Mouse (Mus musculus) mouse embryonic stem cell (cell line): ENCODE measurements around the gene Kdm8.

ENCODE experiments used
- in situ Hi-C, 2 experiments: fragments of 300-500 bp; cut with MboI; formaldehyde crosslinking; loops; 1 replicate in 1 of 2; 3 replicates in 1 of 2; pipeline ENCODE4 v1.14.3; 2019 to 2020; ENCODE audit warnings: low sequenced_read_pairs in 2 of 2, low pct_unique_long_range_greater_than_20kb in 1 of 2, mixed read lengths in 1 of 2; ENCODE audit not compliant: unreplicated experiment in 1 of 2

The Kdm8 gene

DNA sequence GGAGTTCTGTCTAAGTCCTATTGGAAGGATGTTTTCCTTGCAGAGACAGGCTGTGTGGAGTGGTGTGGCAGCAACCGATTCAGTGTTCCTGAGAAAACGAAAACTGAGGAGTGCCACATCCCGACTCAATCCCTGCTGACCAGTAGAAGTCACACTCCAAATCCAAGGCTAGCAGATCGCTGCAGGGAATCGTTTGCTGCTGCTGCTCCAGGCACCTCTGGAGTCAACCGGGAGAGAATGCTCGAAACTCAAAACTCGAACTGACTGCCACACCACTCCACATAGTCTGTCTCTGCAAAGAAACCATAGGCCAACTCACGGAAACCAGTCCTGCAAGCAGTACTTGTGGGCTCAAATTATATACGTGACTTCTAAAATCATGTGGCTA is 406 bp upstream of the Kdm8 start:
- in situ Hi-C loops: no loop called here

DNA sequence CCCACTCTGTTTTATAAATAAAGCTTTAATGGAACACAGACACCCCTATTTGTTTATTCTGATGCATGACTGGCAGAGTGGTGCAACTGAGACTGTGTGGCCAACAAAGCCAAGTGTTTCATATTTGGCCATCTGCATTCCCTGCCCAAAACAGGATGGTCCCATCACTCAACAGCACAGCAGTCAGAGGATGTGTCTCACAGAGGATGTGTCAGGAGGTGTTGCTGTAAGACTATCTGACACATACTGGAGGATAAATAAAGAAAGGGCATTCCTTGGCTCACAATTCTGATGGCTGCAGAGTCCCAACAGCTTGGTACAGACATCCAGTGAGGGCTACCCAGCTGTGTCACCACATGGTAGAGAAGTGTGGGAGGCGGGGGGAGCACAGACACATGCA is 6.2 kb downstream of the Kdm8 start:
- in situ Hi-C loops: no loop called here

GRCm38 (mm10) chr7:125451078-125451477 is 6.6 kb downstream of the Kdm8 start:
- in situ Hi-C loops: no loop called here

DNA sequence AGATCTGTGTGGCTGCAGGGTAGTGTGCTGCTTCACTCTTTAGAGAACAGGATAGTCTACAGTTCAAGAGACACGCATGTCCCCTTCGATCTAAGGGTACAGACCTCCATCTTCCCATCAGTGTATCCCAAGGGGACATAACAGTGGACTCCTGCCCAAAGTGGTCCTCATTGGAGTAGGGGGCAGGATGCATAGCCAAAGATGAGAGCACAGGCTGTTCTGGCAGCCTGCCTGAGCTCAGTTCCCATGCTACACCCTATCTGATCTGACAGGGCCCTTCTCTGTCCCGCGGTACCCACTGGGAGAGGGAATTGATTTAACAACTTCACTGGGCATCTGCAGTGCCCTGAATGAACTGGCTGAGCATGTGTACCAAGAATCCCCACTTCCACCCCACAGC is 9.2 kb downstream of the Kdm8 start:
- in situ Hi-C loops: no loop called here

- in situ Hi-C loops: no loop called here
Observed at GRCm38 (mm10) chr7:125462200-125462599, 17.7 kb downstream of the Kdm8 start.

DNA sequence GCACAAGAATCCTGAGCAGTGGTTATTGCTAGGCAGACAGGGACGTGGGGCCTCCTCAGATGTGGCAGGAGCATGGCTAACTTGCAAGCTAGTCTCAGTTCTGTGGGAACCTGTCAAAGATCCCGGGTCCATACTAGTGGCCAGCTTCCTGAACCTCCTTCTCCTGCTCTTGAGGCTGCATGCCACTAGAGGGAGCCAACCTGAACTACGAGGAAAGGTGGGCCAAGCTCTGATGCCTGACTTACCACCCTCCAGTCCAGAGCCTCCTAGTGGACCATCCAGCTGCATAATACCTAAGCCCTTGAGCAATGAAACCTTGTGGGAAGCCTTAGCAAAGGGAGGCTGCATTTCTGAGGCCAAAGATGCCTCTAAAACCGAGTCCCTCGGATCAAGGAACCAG is 25.5 kb downstream of the Kdm8 start:
- in situ Hi-C loops: no loop called here

DNA sequence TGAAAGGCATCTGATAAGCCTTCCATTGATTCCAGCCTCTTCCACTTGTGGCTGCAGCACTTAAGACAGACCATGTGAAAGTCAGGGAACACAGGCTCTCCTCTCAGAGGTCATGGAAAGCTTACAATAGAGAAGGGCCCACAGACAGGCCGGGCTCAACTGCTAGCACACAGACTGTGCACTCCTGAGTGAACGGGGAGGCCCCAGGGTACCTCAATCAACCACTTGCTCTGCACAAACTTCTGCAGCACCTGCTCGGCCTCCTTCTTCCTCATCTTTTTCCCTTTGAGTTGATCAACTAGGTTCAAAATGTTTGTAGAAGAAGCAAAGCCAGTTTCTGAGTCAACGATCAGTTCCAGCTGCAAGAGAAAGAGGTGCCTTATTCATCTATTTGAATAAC is 26.4 kb downstream of the Kdm8 start:
- in situ Hi-C loops: no loop called here

DNA sequence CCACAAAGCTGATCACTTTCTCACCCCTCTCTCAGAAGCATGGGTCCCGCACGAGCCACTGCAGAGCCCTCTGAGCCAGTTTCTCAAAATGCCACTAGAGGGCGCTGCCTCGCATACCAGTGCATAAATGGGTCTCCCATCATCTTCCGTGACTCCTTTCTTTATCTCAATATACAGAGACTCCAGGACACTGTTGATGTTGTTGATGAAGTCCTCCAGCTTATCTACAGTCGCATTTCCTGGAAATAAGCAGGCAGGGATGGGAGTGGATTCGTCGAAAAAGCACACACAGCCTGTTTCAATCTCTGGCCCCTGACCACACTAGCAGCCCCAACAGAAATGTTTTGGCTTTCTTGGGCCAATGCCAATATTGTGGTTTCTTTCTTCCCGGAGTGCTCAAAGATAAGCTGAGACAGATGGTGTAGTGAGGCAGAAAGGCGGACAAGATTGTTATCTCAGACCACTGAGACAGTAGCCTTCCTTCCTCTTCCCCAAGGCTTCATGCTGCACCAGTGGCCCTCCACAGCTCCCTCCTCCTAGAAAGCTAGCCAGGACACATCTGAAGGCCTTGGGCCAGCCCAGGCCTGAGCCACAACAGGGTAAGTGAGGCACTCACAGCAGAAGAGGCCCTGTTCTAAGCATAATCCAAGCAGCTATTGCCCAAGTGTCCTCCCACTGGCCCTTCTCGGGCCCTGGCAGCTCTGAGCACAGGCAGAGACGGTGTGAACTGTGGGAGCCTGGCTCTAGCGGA is 27.7 kb downstream of the Kdm8 start:
- in situ Hi-C loops: no loop called here

GRCm38 (mm10) chr7:125474535-125474934 is 30.1 kb downstream of the Kdm8 start:
- in situ Hi-C loops: no loop called here

DNA sequence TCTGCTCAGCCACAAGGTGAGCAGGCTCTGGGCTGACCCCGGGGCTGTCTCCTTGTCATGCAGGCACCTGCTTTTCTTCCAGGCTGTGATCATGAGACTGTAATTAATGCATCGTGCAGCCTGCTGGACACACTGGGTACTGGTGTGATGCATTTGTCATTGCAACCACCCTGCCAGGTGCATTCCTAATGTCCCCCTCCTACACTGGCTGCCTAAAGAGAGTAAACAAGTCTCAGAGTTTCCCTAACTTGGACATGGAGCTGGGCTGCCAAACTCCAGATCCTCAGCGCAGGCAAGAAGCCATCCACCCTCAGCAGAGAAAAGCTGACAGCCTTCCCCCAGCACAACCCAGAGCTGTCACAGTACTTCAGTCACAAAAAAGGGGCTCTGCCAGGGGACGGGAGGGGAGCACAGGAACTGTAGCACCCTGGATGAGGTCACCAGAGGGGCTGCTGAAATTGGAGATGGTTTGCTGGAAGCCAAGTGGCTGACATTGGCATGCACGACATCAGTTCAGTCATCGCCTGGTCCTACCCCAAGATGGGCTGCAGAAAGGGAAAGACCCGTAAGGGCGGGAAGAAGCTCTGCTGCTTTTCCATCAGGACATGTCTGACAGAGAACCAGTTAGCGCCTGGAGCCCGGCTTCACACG is 31.2 kb downstream of the Kdm8 start:
- in situ Hi-C loops: no loop called here

- in situ Hi-C loops: no loop called here
Observed at GRCm38 (mm10) chr7:125478391-125478984, 34.0 kb downstream of the Kdm8 start.

DNA sequence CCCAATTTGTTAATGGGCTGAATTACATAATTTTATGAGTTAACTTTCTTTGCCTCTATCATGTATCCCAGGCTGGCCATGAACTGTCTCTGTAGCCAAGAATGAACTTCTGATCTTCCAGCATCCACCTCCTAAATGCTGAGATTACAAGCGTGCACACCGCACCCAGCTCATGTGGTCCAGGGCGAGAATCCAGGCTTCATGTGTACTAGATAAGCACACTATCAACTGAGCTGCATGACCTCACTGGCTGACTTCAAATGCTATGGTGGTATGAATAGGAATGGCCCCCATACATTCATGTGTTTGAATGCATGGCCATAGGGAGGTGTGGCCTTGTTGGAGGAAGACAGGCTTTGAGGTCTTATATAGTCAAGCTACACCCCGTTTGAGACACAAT is 36.0 kb downstream of the Kdm8 start:
- in situ Hi-C loops: no loop called here

DNA sequence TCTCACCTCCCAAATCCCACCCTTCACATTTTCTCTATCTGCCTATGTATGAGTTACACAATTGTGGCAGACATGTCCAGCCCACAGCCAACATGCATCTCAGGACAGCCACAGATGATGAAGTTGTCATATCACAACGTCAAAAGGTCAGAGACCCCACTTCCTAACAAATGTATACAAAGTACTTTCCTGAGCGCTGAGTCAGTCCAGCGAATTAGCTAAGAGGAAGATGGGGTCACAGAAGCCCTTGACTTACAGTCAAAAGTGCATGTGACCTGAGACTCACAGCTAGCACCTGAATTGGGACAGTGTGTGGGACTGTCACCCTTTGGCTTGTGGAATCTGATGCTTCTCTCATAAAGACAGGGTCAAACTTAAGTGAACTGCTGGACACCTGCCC is 37.9 kb downstream of the Kdm8 start:
- in situ Hi-C loops: no loop called here

DNA sequence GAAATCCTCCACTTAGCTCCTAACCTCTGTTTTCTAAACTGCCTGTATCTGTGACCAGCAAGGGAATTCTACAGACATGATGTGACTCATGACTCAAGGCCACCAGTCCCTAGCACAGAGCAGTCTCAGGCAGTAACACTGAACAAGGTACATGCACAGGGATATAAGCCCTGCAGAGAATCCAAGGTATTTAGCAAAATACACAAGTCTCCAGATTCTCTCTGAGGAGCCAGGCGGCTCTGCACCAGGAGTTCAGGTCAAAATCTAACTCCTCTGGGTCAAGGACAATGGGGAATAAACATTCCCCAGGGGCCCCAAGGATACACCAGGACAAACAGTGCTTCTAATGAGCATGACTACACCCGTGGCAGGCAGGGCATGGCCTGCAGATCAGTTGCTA is 38.4 kb downstream of the Kdm8 start:
- in situ Hi-C loops: no loop called here

GRCm38 (mm10) chr7:125484791-125485190 is 40.3 kb downstream of the Kdm8 start:
- in situ Hi-C loops: no loop called here

GRCm38 (mm10) chr7:125486121-125486630 is 41.7 kb downstream of the Kdm8 start:
- in situ Hi-C loops: no loop called here

GRCm38 (mm10) chr7:125487126-125487525 is 42.6 kb downstream of the Kdm8 start:
- in situ Hi-C loops: no loop called here

DNA sequence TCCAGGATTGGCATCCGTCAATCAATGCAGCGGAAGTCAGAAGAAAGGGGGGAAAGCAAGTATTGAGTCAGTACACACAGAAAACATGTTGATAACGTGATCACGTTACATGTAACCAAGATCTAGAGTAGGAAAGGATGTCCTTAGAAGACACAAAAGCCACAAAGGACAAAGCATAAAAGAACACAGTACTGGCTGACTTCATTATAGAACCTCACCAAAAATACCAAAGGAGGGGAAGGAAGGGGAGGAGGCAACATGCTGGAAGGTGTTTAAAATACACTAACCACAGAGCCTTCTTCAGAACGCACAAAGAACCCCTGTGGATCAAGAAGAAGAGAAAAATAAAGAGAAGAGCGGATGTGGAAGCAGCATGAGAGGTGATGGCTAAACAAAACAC is 44.2 kb downstream of the Kdm8 start:
- in situ Hi-C loops: no loop called here

- in situ Hi-C loops: no loop called here
Observed at GRCm38 (mm10) chr7:125489636-125490035, 45.2 kb downstream of the Kdm8 start.
